Mouse (Mus musculus) thymus, postnatal 10 days (tissue): ENCODE measurements around the gene B4galt1.

Source experiments
- DNase-seq, 2 experiments: peaks; one replicate each; pipeline ENCODE4 v3.0.0; 2021; ENCODE audit warnings: low spot score in 2 of 2

Gene B4galt1

DNA sequence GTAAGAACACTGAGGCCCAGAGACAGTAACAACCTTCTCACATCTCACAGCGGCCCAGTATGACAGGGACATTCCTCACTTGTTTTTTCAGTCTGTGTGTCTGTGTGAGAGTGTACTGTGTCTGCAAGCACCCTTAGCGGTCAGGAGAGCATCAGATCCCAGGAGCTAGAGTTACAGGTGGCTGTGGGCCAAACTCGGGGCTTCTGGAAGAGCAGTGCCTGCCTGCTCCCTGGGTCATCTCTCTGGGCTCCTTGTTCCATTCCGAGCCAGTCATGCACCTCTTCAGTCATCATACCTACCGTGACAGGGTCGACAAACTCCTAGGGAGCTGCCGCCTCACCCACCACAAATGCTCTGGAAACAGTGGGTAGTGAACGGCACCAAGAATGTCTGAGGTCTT, 10.1 kb downstream of the B4galt1 start:
- no peak for DNase-seq

- DNase-seq: no peak
These were observed 13.4 kb downstream of the B4galt1 start for GRCm38 (mm10) chr4:40840448-40840847.

DNA sequence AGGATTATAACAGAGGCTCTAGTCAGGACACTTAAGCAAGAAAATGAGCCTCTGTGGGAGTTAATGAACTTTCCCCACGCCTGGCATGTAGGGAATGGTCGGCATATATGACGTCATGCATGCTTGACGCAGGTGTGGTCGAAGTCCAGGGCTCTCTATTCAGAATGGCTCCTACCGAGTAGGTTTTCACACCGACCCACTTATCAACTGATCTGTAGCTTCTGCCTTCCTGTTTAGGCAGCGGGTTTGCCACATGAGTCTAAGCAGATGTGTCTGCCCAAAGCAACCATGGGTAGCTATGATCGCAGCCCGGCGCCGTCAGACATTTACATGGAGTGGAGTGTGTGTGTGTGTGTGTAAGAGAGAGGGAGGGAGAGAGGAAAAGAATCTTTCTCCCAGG, 14.6 kb downstream of the B4galt1 start:
- peak; percentile 67 to 70 for DNase-seq

- DNase-seq: no peak
These were observed 16.1 kb downstream of the B4galt1 start for GRCm38 (mm10) chr4:40837451-40838285.

GRCm38 (mm10) chr4:40837008-40837407, 16.8 kb downstream of the B4galt1 start:
- no peak for DNase-seq

GRCm38 (mm10) chr4:40834872-40835271, 18.9 kb downstream of the B4galt1 start:
- no peak for DNase-seq

DNA sequence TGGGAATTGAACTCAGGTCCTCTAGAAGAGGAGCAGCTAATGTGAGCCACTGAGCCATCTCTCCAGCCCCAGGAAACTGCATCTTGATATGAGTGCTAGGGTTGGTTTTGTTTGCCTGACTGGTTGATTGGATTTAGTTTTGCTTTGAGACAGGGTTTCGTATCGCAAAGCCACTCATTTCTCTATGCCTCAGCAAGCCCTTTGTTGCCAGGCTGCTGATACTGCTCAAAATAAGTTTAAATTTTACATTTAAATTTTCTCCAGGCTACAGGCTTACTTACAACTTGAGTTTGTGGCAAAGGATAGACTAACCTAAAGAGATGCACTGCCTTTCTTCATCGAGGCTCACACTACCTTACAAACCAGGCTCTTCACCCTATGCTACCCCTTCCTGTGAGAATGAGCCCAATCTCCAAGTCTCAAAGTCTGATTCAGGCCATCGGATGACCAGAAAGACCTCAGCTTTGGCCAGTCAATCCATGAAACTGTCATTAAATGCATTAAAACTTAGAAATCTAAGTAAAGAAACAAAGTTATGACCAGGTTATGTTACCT, 19.5 kb downstream of the B4galt1 start:
- DNase-seq: no peak

DNA sequence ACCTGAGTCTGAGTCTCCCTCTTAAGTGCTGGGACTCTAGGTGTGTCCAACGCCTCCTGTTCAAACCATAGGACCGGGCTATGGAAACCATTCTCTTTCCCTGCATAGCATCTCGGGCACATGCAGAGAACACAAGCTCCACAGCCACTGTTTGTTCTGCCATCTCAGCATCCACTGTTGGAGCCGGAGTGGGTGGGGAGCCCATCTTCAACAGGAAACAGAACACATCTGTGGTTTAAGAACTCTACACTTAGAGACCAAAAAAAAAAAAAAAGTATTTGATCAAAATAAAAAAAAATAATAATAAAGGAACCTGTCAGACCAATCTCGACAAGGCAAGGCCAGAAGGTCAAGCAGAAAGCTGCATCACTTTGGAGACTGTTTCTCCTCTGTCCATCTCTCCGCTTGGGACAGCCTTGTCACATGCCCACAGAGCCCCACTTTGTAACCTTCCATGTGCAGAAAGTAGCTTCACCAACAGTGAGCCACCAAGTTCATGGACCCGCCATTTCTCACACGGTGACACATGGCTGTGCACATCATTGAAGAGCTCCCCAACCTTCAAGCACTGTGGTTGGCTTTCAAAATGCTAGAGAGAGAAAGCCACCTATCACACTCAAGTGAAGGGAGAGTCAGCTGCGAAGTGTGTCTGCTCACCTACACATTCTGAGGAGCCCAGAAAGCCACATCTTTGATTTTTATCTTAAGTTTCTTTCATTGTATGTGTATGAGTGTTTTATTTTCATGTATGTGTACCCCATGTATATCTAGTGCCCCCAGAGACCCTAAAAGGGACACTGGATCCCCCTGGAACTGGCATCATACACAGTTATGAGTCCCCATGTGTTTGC, 20.2 kb downstream of the B4galt1 start:
- peak; percentile 45 to 48 for DNase-seq

DNA sequence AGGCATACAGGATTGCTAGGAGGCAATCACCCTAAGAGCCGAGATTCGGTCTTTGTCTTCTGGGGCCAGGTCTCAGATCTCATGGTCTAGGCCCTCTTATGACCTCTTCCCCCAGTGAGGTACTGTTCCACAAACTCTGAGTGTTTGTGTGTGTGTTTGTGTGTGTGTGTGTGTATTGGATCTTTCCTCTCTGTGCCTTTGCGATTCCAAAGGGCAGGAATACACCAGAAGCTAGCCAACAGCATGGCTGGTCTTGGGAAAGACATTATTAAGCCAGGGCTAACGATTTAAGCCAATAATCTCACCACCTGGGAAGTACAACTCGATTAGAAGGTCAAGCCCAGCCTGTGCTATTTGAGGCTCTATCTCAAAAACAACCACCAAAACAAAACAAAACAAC, 23.3 kb downstream of the B4galt1 start:
- DNase-seq: no peak

GRCm38 (mm10) chr4:40829654-40830400, 24.0 kb downstream of the B4galt1 start:
- no peak for DNase-seq

DNA sequence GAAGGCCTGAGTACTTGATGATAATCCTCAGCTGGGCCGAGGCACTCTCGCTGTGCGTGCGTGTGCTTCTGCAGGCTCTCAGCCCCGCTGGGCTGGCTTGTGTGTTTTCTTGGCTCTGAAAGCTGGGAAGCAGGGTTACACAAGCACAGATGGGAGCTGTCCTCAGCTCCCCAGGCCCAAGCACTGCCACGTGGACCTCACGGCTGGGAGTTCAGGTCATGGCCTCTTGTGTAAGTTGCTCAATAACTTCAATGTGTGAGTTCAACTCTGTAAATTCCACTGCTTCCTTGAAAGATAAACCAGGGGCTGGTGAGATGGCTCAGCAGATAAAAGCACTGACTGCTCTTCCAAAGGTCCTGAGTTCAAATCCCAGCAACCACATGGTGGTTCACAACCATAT, 24.9 kb downstream of the B4galt1 start:
- no peak for DNase-seq

DNA sequence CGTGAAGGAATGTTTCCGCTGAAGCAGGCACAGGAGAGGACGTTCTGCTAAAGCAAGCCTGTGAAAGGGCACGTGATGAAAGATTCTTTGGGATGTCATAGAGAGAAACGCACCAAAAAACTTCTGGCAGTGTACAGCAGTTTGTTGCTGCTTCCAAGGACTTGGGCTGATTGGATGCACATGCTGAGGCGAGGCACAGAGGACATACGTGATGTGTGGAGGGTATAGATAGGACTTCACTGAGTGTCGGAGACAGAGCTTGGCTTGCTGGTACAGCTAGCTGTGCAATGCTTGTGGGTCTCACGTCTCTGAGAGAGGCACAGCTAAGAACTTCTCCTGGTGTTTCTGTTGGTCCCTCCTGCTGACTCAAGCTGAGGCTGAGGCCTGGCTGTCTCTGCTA, 25.9 kb downstream of the B4galt1 start:
- no peak for DNase-seq

DNA sequence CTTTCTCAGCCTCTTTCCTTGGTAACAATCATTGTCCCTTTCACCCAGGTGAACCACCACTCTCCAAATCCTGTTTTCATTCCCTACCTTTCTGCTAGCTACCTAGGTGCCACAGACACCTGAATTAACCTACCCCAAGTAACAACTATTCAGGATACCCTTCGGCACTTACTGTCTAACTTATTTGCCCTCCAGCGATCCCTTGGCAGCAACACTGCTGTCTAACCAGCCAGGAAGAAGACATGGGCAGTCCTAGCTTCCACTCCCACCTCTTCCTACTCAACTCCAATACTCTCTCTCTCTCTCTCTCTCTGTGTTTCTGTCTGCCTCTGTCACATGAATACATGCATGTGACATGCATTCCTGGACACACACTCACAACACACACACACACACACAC, 27.0 kb downstream of the B4galt1 start:
- DNase-seq: no peak

DNA sequence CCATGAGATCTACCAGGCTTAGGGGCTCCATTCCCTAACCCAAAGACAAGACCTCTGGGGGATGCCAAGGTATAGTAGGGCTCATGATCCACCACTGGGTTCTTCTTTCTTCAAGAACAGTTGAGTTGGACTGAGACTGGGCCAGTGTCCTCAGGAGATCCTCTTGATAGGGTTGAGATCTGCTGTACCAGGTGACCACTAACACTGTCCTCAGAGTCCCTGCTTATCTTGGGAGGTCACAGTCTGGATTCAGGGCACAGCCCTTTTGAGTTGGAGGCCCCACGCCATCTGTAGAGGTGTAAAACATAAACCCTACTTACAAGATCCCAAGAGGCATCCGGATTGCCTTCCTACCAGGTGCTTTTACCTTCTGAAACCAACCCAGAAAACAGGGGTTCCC, 27.8 kb downstream of the B4galt1 start:
- DNase-seq: no peak

GRCm38 (mm10) chr4:40825146-40825545, 28.7 kb downstream of the B4galt1 start:
- no peak for DNase-seq

DNA sequence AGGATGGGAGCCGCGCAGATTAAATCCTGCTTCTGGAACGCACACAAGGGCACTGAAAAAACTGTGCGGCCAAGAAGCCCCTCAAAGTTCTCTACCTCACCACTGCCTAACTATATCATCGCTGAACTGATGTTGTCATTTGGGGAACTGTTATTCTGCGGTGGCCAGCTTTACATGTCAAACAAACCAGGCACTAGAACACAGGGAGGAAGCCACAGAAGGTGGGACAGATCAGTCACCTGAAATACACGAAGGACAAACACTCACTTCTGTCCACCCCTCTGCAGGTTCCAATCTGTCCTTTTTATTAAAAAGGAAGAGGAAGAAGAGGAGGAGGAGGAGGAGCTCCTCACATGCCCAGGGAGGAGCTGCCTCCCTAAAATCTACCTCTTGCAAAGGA, 29.3 kb downstream of the B4galt1 start:
- no peak for DNase-seq

DNA sequence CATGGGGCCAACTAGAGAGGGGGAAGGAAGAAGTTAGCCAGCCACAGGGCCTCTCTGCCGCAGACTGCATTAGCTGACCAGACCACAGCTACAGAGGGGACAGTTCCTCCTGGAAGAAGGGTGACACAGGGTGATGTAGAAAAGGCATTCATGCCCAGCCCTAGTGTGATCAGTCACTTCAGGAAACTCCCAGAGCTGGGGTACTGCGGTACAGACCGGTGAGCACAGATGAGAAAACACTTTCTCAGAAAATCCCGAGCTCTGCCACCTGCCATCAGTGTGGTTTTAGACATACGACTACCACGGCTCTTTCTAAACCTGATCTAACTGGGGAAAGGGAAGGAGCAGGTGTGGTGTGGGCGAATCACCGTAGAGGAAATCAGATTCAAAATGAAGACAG, 30.1 kb downstream of the B4galt1 start:
- peak; percentile 42 to 46 for DNase-seq

DNA sequence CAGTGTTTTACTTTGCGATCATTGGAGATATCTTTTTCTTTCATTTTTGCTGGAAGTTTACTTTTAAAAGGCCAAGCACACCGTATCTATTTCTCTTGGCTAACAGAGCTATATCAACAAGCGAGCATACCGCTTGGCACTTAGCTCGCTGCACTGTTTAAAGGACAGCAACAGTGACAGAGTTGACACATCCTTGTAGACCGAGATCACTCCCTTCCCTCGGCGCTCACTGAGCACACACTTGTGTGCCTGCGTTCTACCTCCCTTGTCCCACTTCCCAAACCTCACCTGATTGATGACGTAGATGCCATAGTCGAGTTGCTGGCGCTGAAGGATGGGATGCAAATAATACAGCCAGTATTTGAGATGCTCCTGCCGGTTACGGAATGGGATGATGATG, 30.7 kb downstream of the B4galt1 start:
- DNase-seq: no peak

- DNase-seq: no peak
These were observed 32.3 kb downstream of the B4galt1 start for GRCm38 (mm10) chr4:40821303-40822023.

DNA sequence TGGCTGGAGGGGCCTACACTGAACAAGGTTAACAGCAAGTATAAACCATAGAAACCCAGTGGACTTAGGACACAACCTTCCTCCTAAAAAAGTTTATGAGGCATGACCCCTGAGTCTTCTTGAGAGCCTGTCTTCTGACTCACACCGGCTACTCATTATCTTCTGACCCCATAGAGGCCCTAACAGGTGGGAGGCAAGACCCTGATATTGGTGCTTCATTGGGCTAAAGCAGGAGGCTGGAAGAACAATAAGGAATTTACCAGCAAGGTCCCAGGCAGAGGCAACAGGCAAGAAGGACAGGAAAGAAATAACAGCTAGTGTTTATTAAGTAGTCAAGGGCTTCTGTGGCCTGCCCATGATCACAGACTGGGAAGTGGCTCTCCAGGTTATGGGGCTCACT, 32.9 kb downstream of the B4galt1 start:
- no peak for DNase-seq

GRCm38 (mm10) chr4:40820024-40820423, 33.8 kb downstream of the B4galt1 start:
- no peak for DNase-seq
